Mouse (Mus musculus) MEL (cell line): ENCODE data around the gene BC051019. TPM values are rescaled to one million over a fixed set of nuclear protein-coding genes. Genes with fewer than 3 reads are reported as not detected.

Experiments used
- DNase-seq: peaks from one replicate; pipeline ENCODE4 v3.0.0; 2011; ENCODE audit warnings: low read depth, low spot score
- H3K27ac ChIP-seq: 2 replicates; pipeline ENCODE4 v1.5.1; 2012; ENCODE audit warnings: low read depth, mild to moderate bottlenecking, control low read depth, low read length, moderate library complexity; ENCODE audit not compliant: control insufficient read depth
- H3K27me3 ChIP-seq, 2 experiments: fragments of 150-350 bp in 1 of 2; sonication (generic) in 1 of 2; 2 replicates each; pipeline ENCODE4 v1.6.1; 2012; ENCODE audit warnings: low read length in 2 of 2, mild to moderate bottlenecking in 2 of 2, improper control_type of control experiment in 1 of 2, moderate library complexity in 1 of 2; ENCODE audit not compliant: insufficient read depth in 2 of 2, control insufficient read depth in 1 of 2
- H3K36me3 ChIP-seq, 2 experiments: 2 replicates each; pipeline ENCODE4 v1.6.1; 2012 to 2014; ENCODE audit warnings: low read length in 2 of 2, improper control_type of control experiment in 1 of 2, inconsistent platforms in 1 of 2, mild to moderate bottlenecking in 1 of 2; ENCODE audit not compliant: insufficient read depth in 2 of 2, control insufficient read depth in 1 of 2
- H3K4me1 ChIP-seq, 2 experiments: fragments of 150-350 bp in 1 of 2; sonication (generic) in 1 of 2; 2 replicates each; pipeline ENCODE4 v1.6.1; 2012; ENCODE audit warnings: low read length in 2 of 2, improper control_type of control experiment in 1 of 2, mild to moderate bottlenecking in 1 of 2; ENCODE audit not compliant: insufficient read depth in 2 of 2, control insufficient read depth in 1 of 2
- H3K4me3 ChIP-seq, 2 experiments: fragments of 150-350 bp in 1 of 2; sonication (generic) in 1 of 2; 2 replicates each; pipeline ENCODE4 v1.5.1; 2012; ENCODE audit warnings: low read depth in 2 of 2, low read length in 2 of 2, mild to moderate bottlenecking in 2 of 2, moderate library complexity in 2 of 2, control low read depth in 1 of 2, improper control_type of control experiment in 1 of 2; ENCODE audit not compliant: control insufficient read depth in 1 of 2, insufficient read depth in 1 of 2
- H3K79me2 ChIP-seq: 2 replicates; pipeline ENCODE4 v1.6.1; 2012; ENCODE audit warnings: mild to moderate bottlenecking, low read length, moderate library complexity; ENCODE audit not compliant: control insufficient read depth, poor library complexity, insufficient read depth
- H3K9ac ChIP-seq: 2 replicates; pipeline ENCODE4 v1.6.1; 2012; ENCODE audit warnings: low read depth, mild to moderate bottlenecking, control low read depth, low read length, moderate library complexity; ENCODE audit not compliant: control insufficient read depth, poor library complexity, severe bottlenecking
- H3K9me3 ChIP-seq: fragments of 150-350 bp; sonication (generic); replicated peaks from 2 replicates; pipeline ENCODE4 v1.6.1; 2012; ENCODE audit warnings: mild to moderate bottlenecking, low read length, improper control_type of control experiment, moderate library complexity; ENCODE audit not compliant: insufficient read depth
- CHD2 ChIP-seq: IDR thresholded peaks from 2 replicates; pipeline ENCODE4 v1.6.1; 2011; ENCODE audit warnings: low read length, improper control_type of control experiment
- E2F4 ChIP-seq: IDR thresholded peaks from 2 replicates; pipeline ENCODE4 v1.6.1; 2011; ENCODE audit warnings: low read depth, low read length, improper control_type of control experiment, borderline replicate concordance
- ELF1 ChIP-seq: IDR thresholded peaks from 2 replicates; pipeline ENCODE4 v1.6.1; 2014; ENCODE audit warnings: low read depth, mild to moderate bottlenecking, inconsistent platforms, low read length, improper control_type of control experiment, moderate library complexity
- ETS1 ChIP-seq: IDR thresholded peaks from 2 replicates; pipeline ENCODE4 v1.6.1; 2012; ENCODE audit warnings: low read depth, mild to moderate bottlenecking, inconsistent platforms, low read length, improper control_type of control experiment, moderate library complexity
- GABPA ChIP-seq: IDR thresholded peaks from 2 replicates; pipeline ENCODE4 v1.6.1; 2012; ENCODE audit warnings: low read depth, mild to moderate bottlenecking, inconsistent platforms, low read length, improper control_type of control experiment, moderate library complexity
- GATA1 ChIP-seq: IDR thresholded peaks from 2 replicates; pipeline ENCODE4 v1.6.1; 2011; ENCODE audit warnings: low read depth, low read length, improper control_type of control experiment
- MAX ChIP-seq: IDR thresholded peaks from 2 replicates; pipeline ENCODE4 v1.6.1; 2011; ENCODE audit warnings: low read length, improper control_type of control experiment
- MAZ ChIP-seq: IDR thresholded peaks from 2 replicates; pipeline ENCODE4 v1.6.1; 2012; ENCODE audit warnings: low read depth, mild to moderate bottlenecking, inconsistent platforms, low read length, improper control_type of control experiment
- MXI1 ChIP-seq: IDR thresholded peaks from 2 replicates; pipeline ENCODE4 v1.6.1; 2011; ENCODE audit warnings: mild to moderate bottlenecking, low read depth, low read length, improper control_type of control experiment
- NELFE ChIP-seq: IDR thresholded peaks from 2 replicates; pipeline ENCODE4 v1.6.1; 2011; ENCODE audit warnings: low read depth, low read length, improper control_type of control experiment
- NRF1 ChIP-seq: IDR thresholded peaks from 2 replicates; pipeline ENCODE4 v1.6.1; 2014; ENCODE audit warnings: low read depth, mild to moderate bottlenecking, inconsistent platforms, low read length, improper control_type of control experiment, moderate library complexity; ENCODE audit not compliant: poor library complexity, insufficient read depth, severe bottlenecking
- POLR2A ChIP-seq, 2 experiments: IDR thresholded peaks; 2 replicates each; pipeline ENCODE4 v1.6.1; 2011 to 2012; ENCODE audit warnings: low read length in 2 of 2, mild to moderate bottlenecking in 2 of 2, control low read depth in 1 of 2, improper control_type of control experiment in 1 of 2, low read depth in 1 of 2, moderate library complexity in 1 of 2; ENCODE audit not compliant: control insufficient read depth in 1 of 2, insufficient read depth in 1 of 2, poor library complexity in 1 of 2
- POLR2AphosphoS2 ChIP-seq: IDR thresholded peaks from 2 replicates; pipeline ENCODE4 v1.6.1; 2011; ENCODE audit warnings: low read length, improper control_type of control experiment
- POLR2AphosphoS5 ChIP-seq: IDR thresholded peaks from 2 replicates; pipeline ENCODE4 v1.6.1; 2012; ENCODE audit warnings: low read depth, borderline replicate concordance, mild to moderate bottlenecking, inconsistent platforms, low read length, moderate library complexity, mixed read lengths
- SIN3A ChIP-seq: IDR thresholded peaks from 2 replicates; pipeline ENCODE4 v1.6.1; 2012; ENCODE audit warnings: low read length, improper control_type of control experiment, inconsistent platforms
- SMC3 ChIP-seq: IDR thresholded peaks from 2 replicates; pipeline ENCODE4 v1.6.1; 2011; ENCODE audit warnings: low read depth, low read length, improper control_type of control experiment
- TAL1 ChIP-seq: IDR thresholded peaks from 2 replicates; pipeline ENCODE4 v1.6.1; 2012; ENCODE audit warnings: mild to moderate bottlenecking, inconsistent platforms, low read length, moderate library complexity, mixed read lengths
- TBP ChIP-seq: IDR thresholded peaks from 2 replicates; pipeline ENCODE4 v1.8.0; 2011; ENCODE audit warnings: low read depth, low read length, improper control_type of control experiment
- TCF12 ChIP-seq: IDR thresholded peaks from 2 replicates; pipeline ENCODE4 v1.6.1; 2014; ENCODE audit warnings: low read depth, mild to moderate bottlenecking, inconsistent platforms, low read length, improper control_type of control experiment, moderate library complexity
- UBTF ChIP-seq: IDR thresholded peaks from 2 replicates; pipeline ENCODE4 v1.6.1; 2012; ENCODE audit warnings: low read depth, mild to moderate bottlenecking, inconsistent platforms, low read length, improper control_type of control experiment, moderate library complexity, borderline replicate concordance; ENCODE audit not compliant: insufficient read depth
- USF2 ChIP-seq, 2 experiments: IDR thresholded peaks; 2 replicates each; pipeline ENCODE4 v1.6.1; 2011 to 2012; ENCODE audit warnings: improper control_type of control experiment in 2 of 2, low read length in 2 of 2, borderline replicate concordance in 1 of 2, inconsistent platforms in 1 of 2, low read depth in 1 of 2, mild to moderate bottlenecking in 1 of 2; ENCODE audit not compliant: insufficient read depth in 1 of 2
- ZMIZ1 ChIP-seq: IDR thresholded peaks from 2 replicates; pipeline ENCODE4 v1.6.1; 2012; ENCODE audit warnings: low read depth, mild to moderate bottlenecking, inconsistent platforms, low read length, improper control_type of control experiment, moderate library complexity
- ZNF384 ChIP-seq: IDR thresholded peaks from 2 replicates; pipeline ENCODE4 v1.6.1; 2012; ENCODE audit warnings: low read depth, mild to moderate bottlenecking, inconsistent platforms, low read length, improper control_type of control experiment
- polyA plus RNA-seq, 2 experiments: library from polyadenylated mRNA; stranded (reverse) in 1 of 2; unstranded in 1 of 2; fragments of >175 nt in 1 of 2; fragments of >200 nt in 1 of 2; gene quantifications; 2 replicates each; pipeline versions ENCODE4 v1.2.1 to v1.2.4; 2012; ENCODE audit warnings: low replicate concordance in 2 of 2, low read depth in 1 of 2; ENCODE audit not compliant: insufficient read length in 2 of 2, insufficient read depth in 1 of 2, missing spikeins in 1 of 2
- total RNA-seq: library from RNA; depleted of rRNA; stranded (reverse); fragments of 300-350 nt; gene quantifications from 2 replicates; pipeline ENCODE4 v1.2.3, GENCODE M21; 2012

Gene BC051019
- total and polyA plus RNA-seq, 3 experiments, result 0.39 TPM; not detected in 2

DNA sequence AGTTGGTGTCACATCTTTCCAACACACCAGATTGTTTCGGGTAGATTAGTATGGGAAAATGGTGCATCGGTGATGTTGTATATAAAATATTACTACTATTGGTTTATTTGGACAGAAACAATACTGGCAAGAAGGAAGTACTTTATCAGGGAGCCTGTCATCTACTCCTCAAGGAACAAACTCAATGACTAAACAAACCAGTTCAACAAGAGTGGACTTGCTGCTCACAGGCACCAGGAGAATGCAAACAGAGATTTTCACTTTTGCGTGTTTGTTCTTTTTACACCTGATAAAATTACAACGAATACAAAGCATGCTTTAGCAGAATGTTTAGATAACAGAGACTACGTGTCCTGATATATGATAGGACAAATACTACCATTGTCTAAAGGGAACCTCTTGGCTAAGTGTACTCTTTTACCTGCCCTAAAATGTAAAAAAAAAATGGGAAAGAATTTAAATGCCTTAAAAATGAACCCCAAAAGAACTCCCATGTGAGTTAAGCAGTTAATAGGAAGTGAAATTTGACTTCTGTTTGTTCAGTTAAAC, 16.2 kb upstream of the BC051019 start:
- H3K9me3 ChIP-seq, result no peaks in the 10 kb centered on the region
- no peak for TF ChIP-seq TBP
- TF ChIP-seq TCF12, result no peak
- TF ChIP-seq CHD2, result no peak
- no peak for TF ChIP-seq ELF1
- TF ChIP-seq MXI1, result no peak
- TF ChIP-seq POLR2A (IDR thresholded peaks at IDR 0.05; ENCODE audit: control insufficient read depth in 1 of 2, insufficient read depth in 1 of 2, low read depth in 1 of 2, low read length in 2 of 2, poor library complexity in 1 of 2), result no peak
- no peak for TF ChIP-seq POLR2AphosphoS2
- TF ChIP-seq GATA1, result no peak
- TF ChIP-seq ETS1, result no peak
- TF ChIP-seq USF2 (IDR thresholded peaks at IDR 0.05; ENCODE audit: borderline replicate concordance in 1 of 2, insufficient read depth in 1 of 2, low read depth in 1 of 2, low read length in 2 of 2), result no peak
- no peak for TF ChIP-seq MAZ
- no peak for TF ChIP-seq ZNF384
- H3K36me3 ChIP-seq, result peaks cover 0 to 2% of the 10 kb centered on the region in 2 experiments; a peak in 2 of 4 replicates
- H3K27ac ChIP-seq, result no peak overlapping the region
- no peaks in the 10 kb centered on the region for H3K4me1 ChIP-seq
- H3K79me2 ChIP-seq, result no peaks in the 10 kb centered on the region
- H3K27me3 ChIP-seq, result no peaks in the 10 kb centered on the region
- H3K4me3 ChIP-seq, result no peak overlapping the region
- DNase-seq, result no peak
- H3K9ac ChIP-seq, result no peak overlapping the region

- no peaks in the 10 kb centered on the region for H3K4me1 ChIP-seq
- no peaks in the 10 kb centered on the region for H3K36me3 ChIP-seq
- no peak for DNase-seq
Measured at GRCm38 (mm10) chr7:109734806-109735205, 11.2 kb upstream of the BC051019 start.

More at GRCm38 (mm10) chr7:109734806-109735205, 11.2 kb upstream of the BC051019 start:
- TF ChIP-seq ELF1 (no peak), SMC3 (no peak), NELFE (no peak), TAL1 (no peak), MAX (no peak), ZMIZ1 (no peak), UBTF (no peak), POLR2AphosphoS5 (no peak), E2F4 (no peak), ZNF384 (no peak), SIN3A (no peak), NRF1 (no peak), GABPA (no peak)
- Histone ChIP-seq H3K27me3 (no peaks in the 10 kb centered on the region), H3K27ac (no peak overlapping the region), H3K79me2 (no peaks in the 10 kb centered on the region), H3K9me3 (no peaks in the 10 kb centered on the region), H3K9ac (no peak overlapping the region), H3K4me3 (no peak overlapping the region)
